Comparison of ENCODE assay signal across 8 mouse cellular contexts in the genomic region with DNA sequence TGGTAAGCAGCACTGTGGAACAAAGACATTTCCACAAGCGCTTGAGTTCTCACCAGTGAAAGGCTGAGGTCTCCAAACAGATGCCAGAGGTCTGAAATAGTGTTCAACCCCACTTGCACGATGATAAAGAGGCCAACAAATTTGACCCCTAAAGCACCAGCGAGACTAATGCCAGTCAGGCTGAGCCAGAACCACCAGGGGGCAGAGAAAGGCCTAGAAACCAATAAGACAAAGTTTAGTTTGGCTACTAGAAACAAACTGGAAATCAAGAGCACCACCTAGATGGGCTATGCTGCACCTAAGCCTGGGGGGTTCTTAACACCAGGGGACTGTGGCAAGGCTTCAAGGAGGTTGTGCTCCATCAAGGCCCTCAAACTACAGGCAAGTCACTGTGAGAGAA. TPM values are rescaled to one million over a fixed set of nuclear protein-coding genes. Genes with fewer than 3 reads are reported as not detected.
DNase-seq lines count a peak whose midpoint lies in the region; ATAC-seq lines count a peak whose summit lies in the region.

No protein-coding gene starts in this region.

- no peak overlapping the region for H3K4me2 ChIP-seq in intestine, embryonic 14.5 days (ENCODE audit: low read length)
- H3K4me2 ChIP-seq in intestine, embryonic 16.5 days (ENCODE audit: low read depth, low read length): no peak overlapping the region

- peak; percentile 58 for DNase-seq in intestine, embryonic 14.5 days (ENCODE audit: low spot score)
- DNase-seq in A20 (ENCODE audit: low read depth, low spot score) (peak; percentile 48), MN1 (ENCODE audit: low spot score) (peak; percentile 32)
- peak; percentile 6 for DNase-seq in forelimb bud, embryonic 11.5 days (ENCODE audit: low read depth, low spot score)
- no peak for DNase-seq in left cerebral cortex, postnatal 25 days (ENCODE audit: low spot score in 2 of 2)
- DNase-seq in cerebellum, adult 11 months: no peak

- no peak overlapping the region for H3K4me3 ChIP-seq in intestine, embryonic 14.5 days (ENCODE audit: low read depth, low read length)
- H3K4me3 ChIP-seq in intestine, embryonic 16.5 days (ENCODE audit: low read length): no peak overlapping the region

- no peak overlapping the region for H3K27ac ChIP-seq in intestine, embryonic 14.5 days (ENCODE audit: low read depth)
- H3K27ac ChIP-seq in intestine, embryonic 16.5 days (ENCODE audit: low read length): no peak overlapping the region

- no peaks in the 10 kb centered on the region for H3K27me3 ChIP-seq in intestine, embryonic 14.5 days (replicated peaks; ENCODE audit: control insufficient read depth, insufficient read depth, low read length)
- H3K27me3 ChIP-seq in intestine, embryonic 16.5 days (replicated peaks; ENCODE audit: control insufficient read depth, insufficient read depth, low read length): no peaks in the 10 kb centered on the region

- H3K9ac ChIP-seq in intestine, embryonic 14.5 days (ENCODE audit: low read length): no peak overlapping the region
- no peak overlapping the region for H3K9ac ChIP-seq in intestine, embryonic 16.5 days (ENCODE audit: low read depth, low read length)

- no peaks in the 10 kb centered on the region for H3K9me3 ChIP-seq in intestine, embryonic 14.5 days (ENCODE audit: control insufficient read depth, low read length)
- H3K9me3 ChIP-seq in intestine, embryonic 16.5 days (ENCODE audit: control insufficient read depth, low read length): no peaks in the 10 kb centered on the region

- peaks cover 35% of the 10 kb centered on the region for H3K36me3 ChIP-seq in intestine, embryonic 14.5 days (ENCODE audit: control insufficient read depth, insufficient read depth, low read length)
- no peaks in the 10 kb centered on the region; the same call in 1 of the 2 replicates for H3K36me3 ChIP-seq in intestine, embryonic 16.5 days (ENCODE audit: control insufficient read depth, insufficient read depth, low read length)

- ATAC-seq in intestine, embryonic 14.5 days (replicated peaks; ENCODE audit: low FRiP score, low TSS enrichment, low read depth): no peak
- no peak for ATAC-seq in intestine, embryonic 16.5 days
- peak; percentile 44; the same call in 1 of the 2 replicates for ATAC-seq in neutrophil, adult 5-6 weeks (ENCODE audit: extremely low read depth, insufficient number of reproducible peaks, low FRiP score, poor library complexity, severe bottlenecking)

- WGBS in intestine, embryonic 14.5 days: 59% methylated on average over 3 of the region's 3 CpGs
- 66% methylated on average over 3 of the region's 3 CpGs for WGBS in intestine, embryonic 16.5 days

- no peaks in the 10 kb centered on the region for H3K4me1 ChIP-seq in intestine, embryonic 14.5 days (replicated peaks; ENCODE audit: control insufficient read depth, insufficient read depth, low read length)
- H3K4me1 ChIP-seq in intestine, embryonic 16.5 days (ENCODE audit: control insufficient read depth, insufficient read depth, low read length): no peaks in the 10 kb centered on the region

- intact Hi-C loops in left cerebral cortex, postnatal 25 days (cut with DNase I): no loop called here

RNA-seq across cellular contexts. Expression of a gene that starts 15.3 kb away (rescaled TPM):
- polyA plus RNA-seq in intestine, embryonic 14.5 days (2014; fragmentation: Nextera tagmentation; extraction: Ambion mirVana): 47.7 and 48.8 TPM in 2 replicates
- polyA plus RNA-seq in intestine, embryonic 16.5 days (2015; fragmentation: Nextera tagmentation; extraction: Ambion mirVana): 60.4 and 61.2 TPM in 2 replicates
- 6.9 and 10.2 TPM in 2 replicates for total RNA-seq in neutrophil, adult 5-6 weeks (2017)
- 10 to 100 TPM; 45.5 to 48.5 TPM for total RNA-seq in left cerebral cortex, postnatal 25 days (2021)

RNA-seq across cellular contexts. Expression of a gene that starts 16.1 kb away (rescaled TPM):
- 17.1 and 19.2 TPM in 2 replicates for polyA plus RNA-seq in intestine, embryonic 14.5 days (2014; fragmentation: Nextera tagmentation; extraction: Ambion mirVana)
- 11.7 TPM in 2 replicates for polyA plus RNA-seq in intestine, embryonic 16.5 days (2015; fragmentation: Nextera tagmentation; extraction: Ambion mirVana)
- total RNA-seq in neutrophil, adult 5-6 weeks (2017): 4.2 and 8.1 TPM in 2 replicates
- total RNA-seq in left cerebral cortex, postnatal 25 days (2021): 10 to 100 TPM; 18.2 to 20.8 TPM

RNA-seq across cellular contexts. Expression of a gene that starts 29.3 kb away (rescaled TPM):
- 1.0 and 1.8 TPM in 2 replicates for polyA plus RNA-seq in intestine, embryonic 14.5 days (2014; fragmentation: Nextera tagmentation; extraction: Ambion mirVana)
- polyA plus RNA-seq in intestine, embryonic 16.5 days (2015; fragmentation: Nextera tagmentation; extraction: Ambion mirVana): 1.2 and 1.6 TPM in 2 replicates
- total RNA-seq in neutrophil, adult 5-6 weeks (2017): not detected in 2 replicates
- total RNA-seq in left cerebral cortex, postnatal 25 days (2021): 1 to 10 TPM; 8.0 to 9.8 TPM

Comparison
In these comparisons a context has a peak if more than half of its experiments do, and no peak if none do; other contexts are left out.
1. DNase-seq: peak in intestine, embryonic 14.5 days (single experiment), A20 (single experiment), MN1 (single experiment) and forelimb bud, embryonic 11.5 days (single experiment); none in left cerebral cortex, postnatal 25 days (0 of 2) and cerebellum, adult 11 months (single experiment).